Mouse (Mus musculus) embryonic facial prominence, embryonic 13.5 days (tissue): ENCODE results near the gene Ankra2. TPM values are rescaled to one million over a fixed set of nuclear protein-coding genes. Genes with fewer than 3 reads are reported as not detected.

ENCODE experiments used
- ATAC-seq: fragments of 200-750 bp; cut with Nextera tagmentation; 2 replicates; pipeline ENCODE4 v1.8.0; 2017; ENCODE audit warnings: low read depth; ENCODE audit not compliant: insufficient number of reproducible peaks, insufficient read depth, low FRiP score, low TSS enrichment
- H3K27ac ChIP-seq: fragments of 300-500 bp; sonication (generic); 2 replicates; pipeline ENCODE4 v1.5.1; 2015; ENCODE audit warnings: moderate library complexity, mild to moderate bottlenecking, inconsistent platforms
- H3K27me3 ChIP-seq: fragments of 300-500 bp; sonication (generic); 2 replicates; pipeline ENCODE4 v1.6.1; 2015; ENCODE audit warnings: mild to moderate bottlenecking, inconsistent platforms
- H3K36me3 ChIP-seq: fragments of 300-500 bp; sonication (generic); 2 replicates; pipeline ENCODE4 v1.6.1; 2015; ENCODE audit warnings: mild to moderate bottlenecking, inconsistent platforms
- H3K4me1 ChIP-seq: fragments of 300-500 bp; sonication (generic); 2 replicates; pipeline ENCODE4 v1.6.1; 2015; ENCODE audit warnings: inconsistent platforms
- H3K4me2 ChIP-seq: fragments of 300-500 bp; sonication (generic); 2 replicates; pipeline ENCODE4 v1.6.1; 2015; ENCODE audit warnings: moderate library complexity, mild to moderate bottlenecking, inconsistent platforms
- H3K4me3 ChIP-seq: fragments of 300-500 bp; sonication (generic); 2 replicates; pipeline ENCODE4 v1.5.1; 2015; ENCODE audit warnings: mild to moderate bottlenecking, inconsistent platforms
- H3K9ac ChIP-seq: fragments of 300-500 bp; sonication (generic); 2 replicates; pipeline ENCODE4 v1.6.1; 2015; ENCODE audit warnings: mild to moderate bottlenecking, inconsistent platforms
- H3K9me3 ChIP-seq: fragments of 300-500 bp; sonication (generic); 2 replicates; pipeline ENCODE4 v1.6.1; 2016; ENCODE audit warnings: inconsistent platforms
- WGBS: fragments of 180-500 bp; shearing (Covaris S2); methylation state at CpG from one replicate; pipeline ENCODE4 v1.1.7; 2015; ENCODE audit warnings: mixed read lengths; 5-methylcytosine and 5-hydroxymethylcytosine counted together
- polyA plus RNA-seq: library from polyadenylated mRNA; unstranded; fragments of >200 nt; fragmentation: Nextera tagmentation; extraction: Ambion mirVana; gene quantifications from 2 replicates; pipeline ENCODE4 v1.2.1, GENCODE M21; 2015

Gene Ankra2
- polyA plus RNA-seq, 1 experiment from 2014 or later, result 24.9 TPM

DNA sequence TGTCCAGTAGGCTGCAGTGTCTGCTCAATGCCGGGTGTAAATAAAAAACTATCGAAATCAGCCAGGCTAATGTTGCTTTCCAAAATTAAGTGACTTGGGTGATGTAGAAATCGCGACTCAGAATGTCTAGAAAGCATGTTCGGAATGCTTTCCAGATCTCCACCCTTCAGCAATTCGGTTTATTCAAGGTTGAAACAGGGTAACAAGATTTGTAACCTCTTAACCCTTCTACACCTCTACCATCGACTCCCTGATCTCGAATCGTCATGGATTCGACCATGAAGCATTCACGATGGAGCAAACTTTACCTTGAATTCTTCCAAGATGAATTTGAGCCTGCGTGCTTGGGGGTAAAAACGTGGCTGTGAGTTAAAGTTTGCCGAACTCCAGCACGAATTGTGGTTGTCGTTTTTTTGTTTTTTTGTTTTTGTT, 54.4 kb downstream of the Ankra2 start:
- 1% methylated on average over 16 of the region's 16 CpGs for WGBS
- no peak for ATAC-seq

DNA sequence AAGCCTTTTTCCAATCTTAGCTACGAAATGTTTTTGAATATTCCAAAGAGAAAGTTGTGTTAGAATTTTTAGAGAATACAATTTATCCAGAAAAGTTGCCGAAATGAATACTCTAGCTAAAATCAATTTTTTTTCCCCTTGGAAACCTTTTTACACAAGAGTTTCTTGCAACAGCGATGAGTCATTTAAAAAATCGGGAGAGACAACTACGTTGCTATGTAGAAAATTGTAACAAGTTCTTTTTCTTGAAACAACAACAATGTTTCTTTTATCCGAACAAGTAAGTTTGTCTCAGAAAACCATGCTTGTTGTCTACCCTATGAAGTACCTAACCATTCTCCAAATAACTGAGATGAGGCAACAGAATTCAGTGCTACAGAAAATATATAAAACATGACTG, 55.0 kb downstream of the Ankra2 start:
- H3K36me3 ChIP-seq, result peaks cover 15% of the 10 kb centered on the region
- no peak overlapping the region for H3K9ac ChIP-seq
- H3K27ac ChIP-seq, result no peak overlapping the region
- no peak for ATAC-seq
- WGBS, result 87% methylated on average over 6 of the region's 6 CpGs
- peaks cover 17% of the 10 kb centered on the region for H3K4me1 ChIP-seq
- no peaks in the 10 kb centered on the region for H3K27me3 ChIP-seq
- H3K9me3 ChIP-seq, result no peaks in the 10 kb centered on the region
- H3K4me3 ChIP-seq, result no peak overlapping the region
- peak overlapping the region; percentile 62 for H3K4me2 ChIP-seq

More for the DNA sequence above, 54.4 kb downstream of the Ankra2 start:
- H3K4me2 ChIP-seq, result peak overlapping the region; percentile 62
- no peaks in the 10 kb centered on the region for H3K9me3 ChIP-seq
- H3K27me3 ChIP-seq, result no peaks in the 10 kb centered on the region
- H3K4me1 ChIP-seq, result peaks cover 17% of the 10 kb centered on the region
- H3K9ac ChIP-seq, result peak overlapping the region; percentile 98
- H3K27ac ChIP-seq, result peak overlapping the region; percentile 93
- peak overlapping the region; percentile 96 for H3K4me3 ChIP-seq
- peaks cover 20% of the 10 kb centered on the region for H3K36me3 ChIP-seq

Other genes with a start within 250 kb of the Ankra2 start
- 12.9 and 15.5 TPM in 2 replicates for gene Arhgef28, start 56.6 kb upstream of the Ankra2 start, polyA plus RNA-seq
- 31.1 and 36.6 TPM in 2 replicates for gene Utp15, start within 50 bp of the Ankra2 start, polyA plus RNA-seq
- gene Gm21976, start 16.8 kb downstream of the Ankra2 start, polyA plus RNA-seq, result not detected in 2 replicates
- 725 and 786 TPM in 2 replicates for gene Btf3, start 53.9 kb downstream of the Ankra2 start, polyA plus RNA-seq
- 3.5 and 3.9 TPM in 2 replicates for gene Foxd1, start 91.2 kb downstream of the Ankra2 start, polyA plus RNA-seq
- gene Gm10320, start 228.9 kb downstream of the Ankra2 start, polyA plus RNA-seq, result 1.4 and 6.5 TPM in 2 replicates